Mouse (Mus musculus) adrenal gland, postnatal 0 days (tissue): Measurements from ENCODE around the gene Olfr512. TPM values are rescaled to one million over a fixed set of nuclear protein-coding genes. Genes with fewer than 3 reads are reported as not detected.

Experiments
- polyA plus RNA-seq: library from polyadenylated mRNA; unstranded; fragments of >200 nt; fragmentation: Nextera tagmentation; extraction: Ambion mirVana; gene quantifications from 2 replicates; pipeline ENCODE4 v1.2.1, GENCODE M21; 2015

Gene Olfr512
- polyA plus RNA-seq: not detected in 2 replicates

DNA sequence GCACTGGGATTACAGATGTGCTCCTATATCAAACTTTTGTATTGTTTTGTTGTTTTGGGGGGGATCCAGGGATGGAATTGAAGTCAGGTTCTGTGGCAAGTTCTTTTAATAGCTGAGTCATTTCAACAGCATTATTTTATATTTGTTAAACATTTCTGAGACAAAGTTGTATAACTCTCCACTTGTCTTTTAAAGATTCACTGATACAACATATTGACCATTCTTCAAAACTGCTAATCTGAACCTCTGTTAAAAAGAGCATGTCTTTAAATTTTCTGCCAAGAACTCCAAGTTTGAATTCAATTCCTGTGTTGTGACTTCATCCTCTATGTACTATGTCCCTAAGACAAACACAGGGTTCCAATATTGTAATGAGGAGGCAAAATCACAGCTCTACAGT is at the start of gene Olfr512:
Olfr512 (plus strand) TSS at position 301 of the 400 bp plus-strand sequence.

DNA sequence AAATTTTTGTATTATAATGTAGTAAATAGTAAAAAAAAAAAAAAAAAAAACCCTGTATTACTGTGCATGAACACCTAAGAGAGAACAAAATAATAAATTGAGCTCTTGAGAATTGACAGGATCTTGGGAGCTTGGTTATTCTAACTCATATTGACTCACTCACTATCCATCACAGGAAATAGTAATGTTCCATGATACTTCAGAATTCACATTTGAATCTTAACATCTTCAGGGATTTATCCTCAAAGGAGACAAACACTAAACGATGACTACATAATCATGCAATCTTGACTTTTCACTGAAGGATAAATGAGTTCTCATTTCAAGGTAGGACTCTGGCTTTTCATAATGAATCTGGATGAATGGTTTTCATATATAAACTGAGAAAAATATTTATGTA is 47.0 kb upstream of the Olfr512 start, which contains the start of gene Olfr510:
Olfr510 (plus strand) TSS at position 301 of the 400 bp plus-strand sequence.

GRCm38 (mm10) chr7:108750673-108751072 is 37.6 kb downstream of the Olfr512 start, which contains the start of gene Olfr513:
Gene Olfr513 (plus strand): TSS chr7:108750973.

Other genes with a start within 250 kb of the Olfr512 start
- not detected in 2 replicates for gene Olfr498, start 248.0 kb upstream of the Olfr512 start, polyA plus RNA-seq
- not detected in 2 replicates for gene Olfr502, start 188.3 kb upstream of the Olfr512 start, polyA plus RNA-seq
- gene Olfr503, start 168.8 kb upstream of the Olfr512 start, polyA plus RNA-seq: not detected in 2 replicates
- gene Olfr504, start 147.5 kb upstream of the Olfr512 start, polyA plus RNA-seq: not detected in 2 replicates
- not detected in 2 replicates for gene Olfr506, start 102.5 kb upstream of the Olfr512 start, polyA plus RNA-seq
- gene Olfr507, start 91.5 kb upstream of the Olfr512 start, polyA plus RNA-seq: not detected in 2 replicates
- not detected in 2 replicates for gene Olfr508, start 83.3 kb upstream of the Olfr512 start, polyA plus RNA-seq
- gene Olfr509, start 61.4 kb upstream of the Olfr512 start, polyA plus RNA-seq: not detected in 2 replicates
- not detected in 2 replicates for gene Olfr510, start 46.9 kb upstream of the Olfr512 start, polyA plus RNA-seq
- gene Olfr513, start 37.7 kb downstream of the Olfr512 start, polyA plus RNA-seq: not detected in 2 replicates
- not detected in 2 replicates for gene Olfr514, start 112.7 kb downstream of the Olfr512 start, polyA plus RNA-seq
- not detected in 2 replicates for gene Olfr516, start 137.2 kb downstream of the Olfr512 start, polyA plus RNA-seq
- gene Olfr517, start 159.1 kb downstream of the Olfr512 start, polyA plus RNA-seq: not detected in 2 replicates
- not detected in 2 replicates for gene Olfr518, start 171.7 kb downstream of the Olfr512 start, polyA plus RNA-seq
- not detected in 2 replicates for gene Olfr519, start 181.1 kb downstream of the Olfr512 start, polyA plus RNA-seq
- 0.03 and 0.29 TPM in 2 replicates for gene Nlrp10, start 216.9 kb downstream of the Olfr512 start, polyA plus RNA-seq
- gene Eif3f, start 221.1 kb downstream of the Olfr512 start, polyA plus RNA-seq: 64.8 and 79.2 TPM in 2 replicates
- gene Tub, start 237.0 kb downstream of the Olfr512 start, polyA plus RNA-seq: 7.3 and 17.2 TPM in 2 replicates